Mouse (Mus musculus): ENCODE data around the gene Tpst1.

DNA sequence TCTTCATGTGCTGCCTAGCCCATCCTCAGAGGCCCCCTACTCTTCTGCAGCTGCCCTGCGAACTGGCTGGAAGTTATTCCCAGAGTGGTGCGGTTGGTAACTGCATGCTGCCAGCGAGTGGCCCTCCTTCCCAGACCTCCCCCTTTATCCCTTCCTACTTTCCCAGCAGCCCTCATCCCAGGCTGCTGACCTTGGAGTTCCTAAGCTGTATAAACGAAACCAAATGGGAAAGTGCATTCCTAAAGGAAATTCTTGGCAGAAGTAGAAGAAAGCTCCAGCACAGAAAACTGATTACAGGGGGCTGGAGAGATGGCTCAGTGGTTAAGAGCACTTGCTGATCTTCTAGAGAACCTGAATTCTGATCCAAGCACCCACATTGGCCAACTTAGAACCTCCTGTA is 68.9 kb downstream of the Tpst1 start:
- TF ChIP-seq GATA1 (IDR thresholded peaks at IDR 0.05; ENCODE audit: low read length): no peak
- no peak for TF ChIP-seq TAL1 (IDR thresholded peaks at IDR 0.05; ENCODE audit: low read length)

Data from erythroblast, embryonic 14.5 days (primary cell).